Comparison of ENCODE assay signal across 30 mouse cellular contexts in the genomic region with DNA sequence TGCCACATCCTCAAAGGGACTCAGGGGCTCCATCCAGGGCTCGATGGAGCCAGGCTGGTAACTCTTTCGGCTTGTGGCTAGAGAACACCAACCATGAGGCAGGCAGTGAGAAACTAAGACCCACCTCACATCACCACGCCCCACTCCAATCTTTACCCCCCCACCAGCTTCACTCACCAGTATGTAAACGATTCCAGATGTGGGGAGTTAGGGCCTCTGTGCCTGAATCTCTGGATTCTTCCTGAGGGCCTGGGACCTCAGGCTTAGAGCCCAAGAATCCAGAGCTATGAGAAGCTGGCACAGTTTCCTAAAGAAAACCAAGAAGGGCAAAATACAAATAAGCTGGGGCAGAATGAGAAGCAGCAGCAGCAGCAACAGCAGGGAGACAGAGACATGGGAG. TPM values are rescaled to one million over a fixed set of nuclear protein-coding genes. Genes with fewer than 3 reads are reported as not detected.
DNase-seq lines count a peak whose midpoint lies in the region; ATAC-seq lines count a peak whose summit lies in the region.
"Had no signal": no experiment of that assay in that cellular context is flagged by ENCODE, and none has a peak within 500 bp of the region (broad histone marks: within the 10 kb centered on the region; RNA-seq: fewer than 3 reads in every experiment).

No protein-coding gene starts in this region.

- peak overlapping the region; percentile 44; the same call in 1 of the 2 replicates for H3K27ac ChIP-seq in limb, embryonic 13.5 days
- H3K27ac ChIP-seq in limb, embryonic 10.5 days = no peak overlapping the region
- peak overlapping the region; percentile 77 for H3K27ac ChIP-seq in embryonic facial prominence, embryonic 13.5 days
- no peak overlapping the region for H3K27ac ChIP-seq in midbrain, embryonic 15.5 days
- H3K27ac ChIP-seq: forebrain, embryonic 12.5 days; forebrain, embryonic 15.5 days; heart, embryonic 15.5 days; hindbrain, embryonic 10.5 days; hindbrain, embryonic 13.5 days; intestine, embryonic 15.5 days had no signal

- peaks cover 98% of the 10 kb centered on the region for H3K36me3 ChIP-seq in limb, embryonic 13.5 days
- H3K36me3 ChIP-seq in limb, embryonic 10.5 days = peaks cover 99% of the 10 kb centered on the region
- peaks cover 98% of the 10 kb centered on the region for H3K36me3 ChIP-seq in embryonic facial prominence, embryonic 13.5 days
- H3K36me3 ChIP-seq in midbrain, embryonic 15.5 days (replicated peaks) = peaks cover 97% of the 10 kb centered on the region

- no peak for DNase-seq in limb, embryonic 10.5 days (ENCODE audit: low spot score)
- DNase-seq in fibroblast of lung, adult 2 months (ENCODE audit: low read depth) = peak; percentile 50
- no peak for DNase-seq in MN1 (ENCODE audit: low spot score)
- no peak for DNase-seq in left cerebral cortex, postnatal 25 days (ENCODE audit: low spot score in 2 of 2)
- DNase-seq: adrenal gland, postnatal 10 days; adrenal gland, postnatal 36 days; cerebellum, adult 18-20 months; cerebellum, adult 9-10 months; cerebellum, postnatal 14 days; gastrocnemius, postnatal 25 days; heart, adult 18-20 months; heart, postnatal 10 days; heart, postnatal 36 days had no signal

- H3K4me3 ChIP-seq in limb, embryonic 13.5 days = no peak overlapping the region
- H3K4me3 ChIP-seq in limb, embryonic 10.5 days = no peak overlapping the region
- H3K4me3 ChIP-seq in embryonic facial prominence, embryonic 13.5 days = no peak overlapping the region
- no peak overlapping the region for H3K4me3 ChIP-seq in midbrain, embryonic 15.5 days
- H3K4me3 ChIP-seq: forebrain, embryonic 12.5 days; forebrain, embryonic 15.5 days; heart, embryonic 12.5 days; heart, embryonic 15.5 days; hindbrain, embryonic 10.5 days; hindbrain, embryonic 13.5 days; intestine, embryonic 15.5 days had no signal

- intact Hi-C loops in left cerebral cortex, postnatal 25 days (cut with DNase I) = no loop called here

- H3K4me1 ChIP-seq in limb, embryonic 13.5 days = peaks cover 8% of the 10 kb centered on the region; the same call in 1 of the 2 replicates
- H3K4me1 ChIP-seq in limb, embryonic 10.5 days = peaks cover 9% of the 10 kb centered on the region
- H3K4me1 ChIP-seq in embryonic facial prominence, embryonic 13.5 days = peaks cover 23% of the 10 kb centered on the region
- no peaks in the 10 kb centered on the region for H3K4me1 ChIP-seq in midbrain, embryonic 15.5 days
- H3K4me1 ChIP-seq: forebrain, embryonic 12.5 days; forebrain, embryonic 15.5 days; heart, embryonic 12.5 days; heart, embryonic 15.5 days; hindbrain, embryonic 10.5 days; hindbrain, embryonic 13.5 days; intestine, embryonic 15.5 days had no signal

- ATAC-seq in limb, embryonic 13.5 days (ENCODE audit: low FRiP score, low read depth) = no peak
- ATAC-seq in embryonic facial prominence, embryonic 13.5 days (ENCODE audit: insufficient number of reproducible peaks, insufficient read depth, low FRiP score, low TSS enrichment, low read depth) = no peak
- ATAC-seq in midbrain, embryonic 15.5 days (replicated peaks) = no peak
- ATAC-seq: CD4-positive, CD25-positive, alpha-beta regulatory T cell, adult 4 months; forebrain, embryonic 15.5 days; hindbrain, embryonic 16.5 days; intestine, embryonic 15.5 days; Patski had no signal

- H3K9ac ChIP-seq in limb, embryonic 13.5 days = peak overlapping the region; percentile 19; the same call in 1 of the 2 replicates
- H3K9ac ChIP-seq in embryonic facial prominence, embryonic 13.5 days = 0 out of 2 replicates have a peak overlapping the region, but pooled peaks have one; percentile 63
- no peak overlapping the region for H3K9ac ChIP-seq in midbrain, embryonic 15.5 days
- H3K9ac ChIP-seq: forebrain, embryonic 12.5 days; forebrain, embryonic 15.5 days; heart, embryonic 12.5 days; heart, embryonic 15.5 days; hindbrain, embryonic 13.5 days; intestine, embryonic 15.5 days had no signal

- H3K27me3 ChIP-seq in limb, embryonic 13.5 days = no peaks in the 10 kb centered on the region
- no peaks in the 10 kb centered on the region for H3K27me3 ChIP-seq in limb, embryonic 10.5 days (ENCODE audit: low read depth, poor library complexity, severe bottlenecking)
- H3K27me3 ChIP-seq in embryonic facial prominence, embryonic 13.5 days = no peaks in the 10 kb centered on the region
- no peaks in the 10 kb centered on the region for H3K27me3 ChIP-seq in midbrain, embryonic 15.5 days (replicated peaks)
- H3K27me3 ChIP-seq: forebrain, embryonic 12.5 days; forebrain, embryonic 15.5 days; heart, embryonic 12.5 days; heart, embryonic 15.5 days; hindbrain, embryonic 13.5 days; intestine, embryonic 15.5 days; Patski had no signal

- no peak overlapping the region for H3K4me2 ChIP-seq in limb, embryonic 13.5 days (replicated peaks)
- H3K4me2 ChIP-seq in embryonic facial prominence, embryonic 13.5 days = no peak overlapping the region
- no peak overlapping the region for H3K4me2 ChIP-seq in midbrain, embryonic 15.5 days
- H3K4me2 ChIP-seq: forebrain, embryonic 12.5 days; forebrain, embryonic 15.5 days; heart, embryonic 12.5 days; heart, embryonic 15.5 days; hindbrain, embryonic 13.5 days; intestine, embryonic 15.5 days had no signal

- no peaks in the 10 kb centered on the region for H3K9me3 ChIP-seq in limb, embryonic 13.5 days
- no peaks in the 10 kb centered on the region for H3K9me3 ChIP-seq in limb, embryonic 10.5 days (replicated peaks)
- no peaks in the 10 kb centered on the region for H3K9me3 ChIP-seq in embryonic facial prominence, embryonic 13.5 days
- H3K9me3 ChIP-seq in midbrain, embryonic 15.5 days = no peaks in the 10 kb centered on the region
- H3K9me3 ChIP-seq: forebrain, embryonic 12.5 days; forebrain, embryonic 15.5 days; heart, embryonic 12.5 days; heart, embryonic 15.5 days; hindbrain, embryonic 10.5 days; hindbrain, embryonic 13.5 days; intestine, embryonic 15.5 days had no signal

- 56% methylated on average over 4 of the region's 4 CpGs for WGBS in limb, embryonic 13.5 days
- 80% methylated on average over 4 of the region's 4 CpGs for WGBS in limb, embryonic 10.5 days
- WGBS in embryonic facial prominence, embryonic 13.5 days = 35% methylated on average over 4 of the region's 4 CpGs
- 90% methylated on average over 4 of the region's 4 CpGs for WGBS in midbrain, embryonic 15.5 days

RNA-seq across cellular contexts. Expression of a gene that starts 10.8 kb away (rescaled TPM):
- 217 and 227 TPM in 2 replicates for polyA plus RNA-seq in limb, embryonic 13.5 days (2015; fragmentation: Nextera tagmentation; extraction: Ambion mirVana)
- 213 and 229 TPM in 2 replicates for polyA plus RNA-seq in limb, embryonic 10.5 days (2016; fragmentation: Nextera tagmentation; extraction: Ambion mirVana)
- 193 and 244 TPM in 2 replicates for polyA plus RNA-seq in embryonic facial prominence, embryonic 13.5 days (2015; fragmentation: Nextera tagmentation; extraction: Ambion mirVana)
- polyA plus RNA-seq in midbrain, embryonic 15.5 days (2015; fragmentation: Nextera tagmentation; extraction: Ambion mirVana) = 188 and 203 TPM in 2 replicates
- total RNA-seq in left cerebral cortex, postnatal 25 days (2021) = 100 to 1,000 TPM; 268 to 285 TPM

RNA-seq across cellular contexts. Expression of a gene that starts 19.0 kb away (rescaled TPM):
- polyA plus RNA-seq in limb, embryonic 13.5 days (2015; fragmentation: Nextera tagmentation; extraction: Ambion mirVana) = 66.7 and 67.2 TPM in 2 replicates
- polyA plus RNA-seq in limb, embryonic 10.5 days (2016; fragmentation: Nextera tagmentation; extraction: Ambion mirVana) = 74.2 and 74.7 TPM in 2 replicates
- polyA plus RNA-seq in embryonic facial prominence, embryonic 13.5 days (2015; fragmentation: Nextera tagmentation; extraction: Ambion mirVana) = 65.1 and 67.8 TPM in 2 replicates
- 82.9 and 83.4 TPM in 2 replicates for polyA plus RNA-seq in midbrain, embryonic 15.5 days (2015; fragmentation: Nextera tagmentation; extraction: Ambion mirVana)
- 100 to 1,000 TPM; 286 to 292 TPM for total RNA-seq in left cerebral cortex, postnatal 25 days (2021)

RNA-seq across cellular contexts. Expression of a gene that starts 21.9 kb away (rescaled TPM):
- polyA plus RNA-seq in limb, embryonic 13.5 days (2015; fragmentation: Nextera tagmentation; extraction: Ambion mirVana) = 9.0 and 10.2 TPM in 2 replicates
- 1.5 and 1.8 TPM in 2 replicates for polyA plus RNA-seq in limb, embryonic 10.5 days (2016; fragmentation: Nextera tagmentation; extraction: Ambion mirVana)
- polyA plus RNA-seq in embryonic facial prominence, embryonic 13.5 days (2015; fragmentation: Nextera tagmentation; extraction: Ambion mirVana) = 8.1 and 9.8 TPM in 2 replicates
- 7.3 and 8.2 TPM in 2 replicates for polyA plus RNA-seq in midbrain, embryonic 15.5 days (2015; fragmentation: Nextera tagmentation; extraction: Ambion mirVana)
- 10 to 100 TPM; 10.8 to 11.1 TPM for total RNA-seq in left cerebral cortex, postnatal 25 days (2021)
- polyA plus RNA-seq: C2C12 had no signal

RNA-seq across cellular contexts. Expression of a gene that starts 22.1 kb away (rescaled TPM):
- polyA plus RNA-seq in limb, embryonic 13.5 days (2015; fragmentation: Nextera tagmentation; extraction: Ambion mirVana) = 3.2 TPM in 1 of 2 replicates, not detected in the other
- 0.39 and 0.56 TPM in 2 replicates for polyA plus RNA-seq in limb, embryonic 10.5 days (2016; fragmentation: Nextera tagmentation; extraction: Ambion mirVana)
- 0.28 and 8.7 TPM in 2 replicates for polyA plus RNA-seq in embryonic facial prominence, embryonic 13.5 days (2015; fragmentation: Nextera tagmentation; extraction: Ambion mirVana)
- polyA plus RNA-seq in midbrain, embryonic 15.5 days (2015; fragmentation: Nextera tagmentation; extraction: Ambion mirVana) = 0.56 and 1.4 TPM in 2 replicates
- not detected for total RNA-seq in left cerebral cortex, postnatal 25 days (2021)
- total RNA-seq: adrenal gland, adult 18-20 months; adrenal gland, postnatal 36 days; common myeloid progenitor, adult 5-6 weeks; gastrocnemius, adult 8-10 months; gastrocnemius, postnatal 25 days; heart, adult 18-20 months; heart, postnatal 10 days; heart, postnatal 36 days had no signal
- polyA plus RNA-seq: hindbrain, embryonic 16.5 days had no signal

RNA-seq across cellular contexts. Expression of a gene that starts 27.8 kb away (rescaled TPM):
- polyA plus RNA-seq in limb, embryonic 13.5 days (2015; fragmentation: Nextera tagmentation; extraction: Ambion mirVana) = 11.7 and 13.4 TPM in 2 replicates
- polyA plus RNA-seq in limb, embryonic 10.5 days (2016; fragmentation: Nextera tagmentation; extraction: Ambion mirVana) = 8.4 and 8.5 TPM in 2 replicates
- 10.9 and 12.3 TPM in 2 replicates for polyA plus RNA-seq in embryonic facial prominence, embryonic 13.5 days (2015; fragmentation: Nextera tagmentation; extraction: Ambion mirVana)
- polyA plus RNA-seq in midbrain, embryonic 15.5 days (2015; fragmentation: Nextera tagmentation; extraction: Ambion mirVana) = 8.3 and 9.6 TPM in 2 replicates
- total RNA-seq in left cerebral cortex, postnatal 25 days (2021) = 10 to 100 TPM; 24.1 to 29.8 TPM

Comparison
In these comparisons a context has a peak if more than half of its experiments do, and no peak if none do; other contexts are left out.
1. H3K27ac ChIP-seq: peak in limb, embryonic 13.5 days (single experiment) and embryonic facial prominence, embryonic 13.5 days (single experiment); none in limb, embryonic 10.5 days (single experiment) and midbrain, embryonic 15.5 days (single experiment).